Mouse (Mus musculus): ENCODE measurements around the gene Rnf208. TPM values are rescaled to one million over a fixed set of nuclear protein-coding genes. Genes with fewer than 3 reads are reported as not detected.

Rnf208 gene
- 4.8 and 6.1 TPM in 2 replicates for total RNA-seq (2012; rRNA removed)

- no peak for DNase-seq (ENCODE audit: low read depth, low spot score)
- in situ Hi-C loops (cut with MboI; ENCODE audit: low sequenced_read_pairs in 2 of 2, unreplicated experiment in 2 of 2), result no loop called here
- Histone ChIP-seq H3K9me3 (ENCODE audit: control insufficient read depth, insufficient read depth, low read depth, low read length) (no peaks in the 10 kb centered on the region), H3K36me3 (ENCODE audit: control insufficient read depth, insufficient read depth, low read length, poor library complexity, severe bottlenecking) (peaks cover 7% of the 10 kb centered on the region; the same call in 1 of the 2 replicates), H3K9ac (ENCODE audit: insufficient read depth, low read depth, low read length, poor library complexity, severe bottlenecking) (peak within 1 kb of the TSS; percentile 82), H3K4me1 (ENCODE audit: control insufficient read depth in 2 of 2, insufficient read depth in 2 of 2, low read length in 2 of 2, poor library complexity in 1 of 2) (peaks cover 8 to 30% of the 10 kb centered on the region in 2 experiments; a peak in 3 of 4 replicates), H3K4me3 (ENCODE audit: insufficient read depth in 1 of 2, low read depth in 1 of 2, low read length in 2 of 2, poor library complexity in 1 of 2, severe bottlenecking in 1 of 2) (peak within 1 kb of the TSS; percentile 78 to 83), H3K27ac (ENCODE audit: insufficient read depth, low read depth, low read length, poor library complexity, severe bottlenecking) (no peak within 1 kb of the TSS; the same call in 1 of the 2 replicates)
- no peak for TF ChIP-seq CHD2 (IDR thresholded peaks at IDR 0.05; ENCODE audit: low read depth, low read length)
- TF ChIP-seq ZC3H11A (IDR thresholded peaks at IDR 0.05; ENCODE audit: borderline replicate concordance, low read depth, low read length), result no peak
- no peak for TF ChIP-seq HCFC1 (IDR thresholded peaks at IDR 0.05; ENCODE audit: borderline replicate concordance, insufficient read depth, low read length)
- no peak for TF ChIP-seq MAFK (IDR thresholded peaks at IDR 0.05; ENCODE audit: insufficient read depth, low read depth, low read length)
- no peak for TF ChIP-seq ZNF384 (IDR thresholded peaks at IDR 0.05; ENCODE audit: low read depth, low read length)
These were observed at the start of gene Rnf208, which contains the start of gene Cysrt1 for GRCm38 (mm10) chr2:25242101-25242506. Gene Rnf208 (plus strand): TSS chr2:25242255. Gene Cysrt1 (minus strand): TSS chr2:25242452.

GRCm38 (mm10) chr2:25193330-25193770 is 48.7 kb upstream of the Rnf208 start:
- Histone ChIP-seq H3K9ac (ENCODE audit: insufficient read depth, low read depth, low read length, poor library complexity, severe bottlenecking) (peak overlapping the region; percentile 12; the same call in 1 of the 2 replicates), H3K4me3 (ENCODE audit: insufficient read depth in 1 of 2, low read depth in 1 of 2, low read length in 2 of 2, poor library complexity in 1 of 2, severe bottlenecking in 1 of 2) (peak overlapping the region; percentile 9 to 35; a peak in 3 of 4 replicates), H3K27ac (ENCODE audit: insufficient read depth, low read depth, low read length, poor library complexity, severe bottlenecking) (no peak overlapping the region), H3K9me3 (ENCODE audit: control insufficient read depth, insufficient read depth, low read depth, low read length) (no peaks in the 10 kb centered on the region), H3K36me3 (ENCODE audit: control insufficient read depth, insufficient read depth, low read length, poor library complexity, severe bottlenecking) (peaks cover 3% of the 10 kb centered on the region; the same call in 1 of the 2 replicates), H3K4me1 (ENCODE audit: control insufficient read depth in 2 of 2, insufficient read depth in 2 of 2, low read length in 2 of 2, poor library complexity in 1 of 2) (peaks cover 2 to 22% of the 10 kb centered on the region in 2 experiments; a peak in 2 of 4 replicates)
- in situ Hi-C loops (cut with MboI; ENCODE audit: low sequenced_read_pairs in 2 of 2, unreplicated experiment in 2 of 2), result no loop called here
- TF ChIP-seq CHD2 (IDR thresholded peaks at IDR 0.05; ENCODE audit: low read depth, low read length), result no peak
- TF ChIP-seq ZC3H11A (IDR thresholded peaks at IDR 0.05; ENCODE audit: borderline replicate concordance, low read depth, low read length), result peak; percentile 82; the same call in 1 of the 2 replicates
- peak; percentile 96 for DNase-seq (ENCODE audit: low read depth, low spot score)

GRCm38 (mm10) chr2:25194006-25194405 is 48.0 kb upstream of the Rnf208 start:
- no peak overlapping the region for H3K4me3 ChIP-seq (ENCODE audit: insufficient read depth in 1 of 2, low read depth in 1 of 2, low read length in 2 of 2, poor library complexity in 1 of 2, severe bottlenecking in 1 of 2)
- no peak for DNase-seq (ENCODE audit: low read depth, low spot score)
- H3K27ac ChIP-seq (ENCODE audit: insufficient read depth, low read depth, low read length, poor library complexity, severe bottlenecking), result no peak overlapping the region
- peak overlapping the region; percentile 12; the same call in 1 of the 2 replicates for H3K9ac ChIP-seq (ENCODE audit: insufficient read depth, low read depth, low read length, poor library complexity, severe bottlenecking)
- peaks cover 3% of the 10 kb centered on the region; the same call in 1 of the 2 replicates for H3K36me3 ChIP-seq (ENCODE audit: control insufficient read depth, insufficient read depth, low read length, poor library complexity, severe bottlenecking)
- in situ Hi-C loops (cut with MboI; ENCODE audit: low sequenced_read_pairs in 2 of 2, unreplicated experiment in 2 of 2), result no loop called here
- no peaks in the 10 kb centered on the region for H3K9me3 ChIP-seq (ENCODE audit: control insufficient read depth, insufficient read depth, low read depth, low read length)
- TF ChIP-seq CHD2 (IDR thresholded peaks at IDR 0.05; ENCODE audit: low read depth, low read length) (no peak), MAFK (IDR thresholded peaks at IDR 0.05; ENCODE audit: insufficient read depth, low read depth, low read length) (no peak), ZC3H11A (IDR thresholded peaks at IDR 0.05; ENCODE audit: borderline replicate concordance, low read depth, low read length) (no peak)
- peaks cover 2 to 22% of the 10 kb centered on the region in 2 experiments; a peak in 2 of 4 replicates for H3K4me1 ChIP-seq (ENCODE audit: control insufficient read depth in 2 of 2, insufficient read depth in 2 of 2, low read length in 2 of 2, poor library complexity in 1 of 2)

- TF ChIP-seq HCFC1 (IDR thresholded peaks at IDR 0.05; ENCODE audit: borderline replicate concordance, insufficient read depth, low read length), result no peak
- TF ChIP-seq MAFK (IDR thresholded peaks at IDR 0.05; ENCODE audit: insufficient read depth, low read depth, low read length), result no peak
- TF ChIP-seq ZC3H11A (IDR thresholded peaks at IDR 0.05; ENCODE audit: borderline replicate concordance, low read depth, low read length), result no peak
- TF ChIP-seq CHD2 (IDR thresholded peaks at IDR 0.05; ENCODE audit: low read depth, low read length), result no peak
- TF ChIP-seq ZNF384 (IDR thresholded peaks at IDR 0.05; ENCODE audit: low read depth, low read length), result no peak
- Histone ChIP-seq H3K9me3 (ENCODE audit: control insufficient read depth, insufficient read depth, low read depth, low read length) (no peaks in the 10 kb centered on the region), H3K4me3 (ENCODE audit: insufficient read depth in 1 of 2, low read depth in 1 of 2, low read length in 2 of 2, poor library complexity in 1 of 2, severe bottlenecking in 1 of 2) (peak overlapping the region; percentile 66 to 67), H3K36me3 (ENCODE audit: control insufficient read depth, insufficient read depth, low read length, poor library complexity, severe bottlenecking) (peaks cover 4% of the 10 kb centered on the region; the same call in 1 of the 2 replicates), H3K4me1 (ENCODE audit: control insufficient read depth in 2 of 2, insufficient read depth in 2 of 2, low read length in 2 of 2, poor library complexity in 1 of 2) (peaks cover 2 to 22% of the 10 kb centered on the region in 2 experiments; a peak in 2 of 4 replicates), H3K9ac (ENCODE audit: insufficient read depth, low read depth, low read length, poor library complexity, severe bottlenecking) (peak overlapping the region; percentile 72; the same call in 1 of the 2 replicates), H3K27ac (ENCODE audit: insufficient read depth, low read depth, low read length, poor library complexity, severe bottlenecking) (no peak overlapping the region)
- in situ Hi-C loops (cut with MboI; ENCODE audit: low sequenced_read_pairs in 2 of 2, unreplicated experiment in 2 of 2), result no loop called here
- DNase-seq (ENCODE audit: low read depth, low spot score), result no peak
These were observed 47.4 kb upstream of the Rnf208 start for GRCm38 (mm10) chr2:25194486-25195171.

Data from ES-E14 (cell line).